Mouse (Mus musculus): ENCODE measurements around the gene Col6a6.
A peak's percentile ranks its signal among the peaks of the same experiment; 100 is the strongest.
"Not testable (repeated sequence)": the region's sequence is repeated elsewhere in the genome, so short reads cannot be mapped to it uniquely, and the experiment has no call there.

Col6a6 gene

DNA sequence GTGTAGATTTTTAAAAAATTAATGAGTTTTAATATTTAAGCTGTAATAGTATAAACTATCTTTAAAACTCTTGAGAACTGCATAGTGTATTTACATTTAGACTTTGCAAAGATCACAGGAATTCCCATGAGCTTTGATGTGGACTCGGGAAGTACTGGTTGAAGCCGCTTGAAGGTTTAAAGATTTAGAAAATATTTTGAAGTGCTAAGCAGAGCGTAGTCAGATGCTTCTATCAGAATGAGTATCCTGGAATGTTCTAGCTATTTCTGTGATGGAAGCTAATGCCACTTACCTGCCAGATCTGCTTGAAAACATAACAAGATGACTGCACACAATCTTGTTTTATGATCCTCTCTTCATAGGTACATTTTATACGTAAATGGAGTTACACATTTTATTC is 157.0 kb downstream of the Col6a6 start:
- DNase-seq (ENCODE audit: low spot score), result no peak

DNA sequence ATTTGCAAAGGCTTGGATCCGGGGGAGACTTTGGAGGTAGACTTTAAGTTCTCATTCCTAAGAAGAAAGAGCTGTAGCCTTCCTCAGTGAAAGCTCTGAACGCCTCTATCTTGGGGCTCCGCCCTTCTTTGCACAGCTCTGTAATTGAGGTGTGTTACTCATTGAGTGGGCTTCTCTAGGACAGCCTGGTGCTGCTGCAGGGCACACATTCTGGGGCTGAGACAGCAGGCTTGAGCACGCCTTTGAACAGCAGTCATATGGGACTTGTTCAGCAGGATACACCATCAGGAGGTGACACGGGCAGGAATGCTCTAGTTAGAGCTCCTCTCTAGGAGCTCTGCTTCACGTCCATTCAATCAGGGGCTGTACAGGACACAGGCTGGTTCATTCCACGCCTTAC is 162.7 kb downstream of the Col6a6 start:
- no peak for DNase-seq (ENCODE audit: low spot score)

DNA sequence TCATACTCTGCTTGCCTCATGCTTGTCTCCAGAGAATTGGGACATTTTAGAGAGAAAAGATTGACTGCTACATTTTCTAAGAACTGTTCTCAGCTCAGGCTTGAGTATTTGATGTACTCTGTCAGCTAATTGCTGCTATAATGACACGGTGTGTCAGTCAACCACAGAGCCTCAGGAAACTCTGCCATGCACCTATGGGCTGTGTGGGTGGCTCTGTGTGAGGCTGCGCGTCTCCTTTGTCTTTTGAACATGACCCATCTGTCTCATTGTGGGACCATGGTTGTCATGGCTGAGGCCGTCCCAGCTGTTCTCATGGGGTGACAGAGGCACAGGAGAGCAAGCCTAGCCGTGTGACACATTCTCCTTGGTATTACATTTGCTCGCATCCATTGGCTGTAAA is 168.1 kb downstream of the Col6a6 start:
- DNase-seq (ENCODE audit: low spot score), result no peak

DNA sequence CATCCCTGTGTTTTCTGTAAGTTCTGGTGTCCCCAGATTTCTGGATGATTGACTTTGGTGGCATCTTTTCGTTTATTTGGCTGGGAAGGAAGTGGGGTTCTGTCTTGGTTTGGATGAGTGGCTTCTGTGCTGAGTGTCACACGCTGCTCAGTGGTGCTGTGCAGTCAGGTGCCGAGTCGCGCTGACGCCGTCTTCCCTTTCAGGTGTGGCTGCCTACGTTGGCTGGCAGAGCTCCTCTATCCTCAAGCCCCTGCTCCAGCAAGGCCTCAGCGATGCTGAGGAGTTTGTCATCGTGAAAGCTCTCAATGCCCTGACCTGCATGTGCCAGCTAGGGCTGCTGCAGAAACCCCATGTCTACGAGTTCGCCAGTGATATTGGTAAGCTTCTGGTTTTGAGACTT is 169.7 kb downstream of the Col6a6 start:
- no peak for DNase-seq (ENCODE audit: low spot score)

DNA sequence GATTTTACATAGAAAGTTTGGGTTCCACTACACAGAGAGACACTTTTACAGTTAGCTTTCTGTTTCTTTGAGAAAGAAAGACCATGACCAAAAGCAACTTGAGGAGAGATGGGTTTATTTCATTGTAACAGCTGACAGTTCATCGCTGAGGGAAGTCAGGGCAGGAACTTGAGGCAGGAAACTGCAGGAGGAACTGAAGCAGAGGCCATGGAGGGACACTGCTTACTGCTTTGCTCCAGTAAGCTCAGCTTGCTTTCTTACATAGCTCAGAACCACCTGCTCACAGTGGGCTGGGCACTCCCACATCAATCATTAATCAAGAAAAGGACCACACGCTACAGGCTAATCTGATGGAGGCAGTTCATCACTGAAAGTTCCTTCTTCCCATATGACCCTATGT is 171.8 kb downstream of the Col6a6 start:
- no peak for DNase-seq (ENCODE audit: low spot score)

DNA sequence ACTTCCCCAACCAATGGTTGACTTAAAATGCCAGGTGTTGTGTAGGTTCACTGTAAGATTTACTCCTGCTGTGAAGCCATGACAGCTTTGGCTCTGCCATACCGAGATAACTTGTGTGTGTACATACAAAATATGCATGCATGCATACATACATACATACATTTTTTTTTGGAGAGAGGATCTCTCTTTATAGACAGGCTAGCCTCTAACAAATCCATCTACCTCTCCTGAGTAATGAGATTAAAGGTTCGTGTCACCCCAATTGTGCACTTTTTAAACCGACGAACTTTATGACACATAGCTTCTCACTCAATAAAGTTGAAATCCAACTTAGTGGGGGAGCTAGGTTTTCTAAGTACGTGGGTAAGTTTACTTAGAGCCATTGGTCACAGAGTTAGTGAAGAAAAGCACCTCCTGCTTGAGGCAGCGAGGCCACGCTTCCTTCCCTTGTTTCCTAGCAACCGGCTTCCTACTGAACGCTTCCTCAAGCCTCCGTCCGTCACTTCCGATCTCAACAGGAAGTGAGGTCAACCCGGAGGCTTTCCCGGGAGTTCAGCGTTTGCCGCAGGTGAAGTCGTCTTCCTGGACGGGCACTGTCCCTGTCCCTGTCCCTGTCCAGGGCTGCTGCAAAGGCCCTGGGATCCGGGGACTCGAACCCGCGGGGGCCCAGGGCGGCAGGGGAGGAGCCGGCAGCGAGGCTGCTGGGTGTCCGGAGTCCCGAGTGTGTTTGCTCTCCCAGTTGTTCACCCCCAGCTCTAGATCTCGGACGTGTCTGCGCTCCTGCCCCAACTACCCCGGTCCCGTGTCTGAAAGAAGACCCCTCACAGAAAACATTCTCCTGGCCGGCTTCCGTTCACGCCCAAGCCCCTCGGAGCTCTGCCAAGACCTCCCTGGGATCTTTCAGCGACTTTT is 185.2 kb downstream of the Col6a6 start, which contains the start of gene Pik3r4:
Gene Pik3r4 (plus strand): TSS at position 519 of the 912 bp plus-strand sequence.
- peak; percentile 85 for DNase-seq (ENCODE audit: low spot score)

DNA sequence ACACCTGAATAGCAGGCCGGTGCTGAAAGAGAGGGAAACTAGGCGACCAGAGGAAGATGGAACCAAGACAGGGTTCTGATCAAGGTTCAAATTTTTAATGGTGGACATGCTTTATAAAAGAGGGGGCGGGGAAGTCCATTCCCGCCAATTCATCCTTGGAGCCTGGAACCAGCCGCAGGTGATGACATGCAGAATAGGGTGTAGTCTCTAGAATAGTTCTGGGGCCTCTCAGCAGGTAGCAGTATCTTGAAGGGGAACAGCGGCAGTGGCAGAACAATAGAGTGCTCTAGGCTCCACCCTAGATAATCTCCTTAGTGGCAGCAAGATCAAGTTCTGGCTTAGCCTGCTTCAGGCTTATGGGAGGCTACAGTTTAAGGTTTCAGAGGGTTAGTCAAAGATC is 186.6 kb downstream of the Col6a6 start:
- not testable (repeated sequence) for DNase-seq (ENCODE audit: low spot score)
